Mouse (Mus musculus): Measurements from ENCODE around the gene Anks1. TPM values are rescaled to one million over a fixed set of nuclear protein-coding genes. Genes with fewer than 3 reads are reported as not detected.

Anks1 gene
- total RNA-seq, 1 experiment from 2014 or later = 40.5 TPM

DNA sequence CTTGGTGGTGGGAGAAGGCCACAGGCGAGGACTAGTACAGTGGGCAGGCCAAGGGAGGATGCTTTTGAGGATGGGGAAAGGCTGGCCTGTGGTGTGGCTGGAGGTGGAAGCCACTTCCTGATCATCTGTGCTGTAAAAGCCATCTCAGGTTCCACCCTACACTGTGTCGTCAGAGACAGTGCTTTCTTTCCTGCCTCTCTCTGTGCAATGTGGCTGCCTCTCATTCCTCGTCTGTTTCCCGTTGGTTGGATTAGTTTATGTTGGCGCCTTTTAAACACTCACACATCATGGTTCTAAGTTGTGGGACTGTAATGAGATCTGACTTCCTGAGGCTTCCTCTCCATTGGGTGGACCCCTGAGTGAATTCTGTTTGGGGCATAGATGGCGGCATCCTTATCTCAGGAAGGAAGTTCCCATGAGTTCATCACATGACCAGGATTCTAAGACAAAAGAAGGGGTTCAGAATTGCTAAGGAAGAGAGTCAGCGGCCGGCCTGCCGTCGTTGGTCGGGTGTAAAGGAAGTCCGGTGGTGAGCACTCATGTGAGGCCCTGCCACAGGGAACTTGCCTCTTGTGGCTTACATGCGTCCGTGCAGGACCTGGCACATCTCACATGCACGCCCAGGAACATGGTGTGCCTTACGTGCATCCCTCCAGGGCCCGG is 106.1 kb downstream of the Anks1 start:
- peak; percentile 57 for ATAC-seq (replicated peaks; ENCODE audit: low read depth, poor library complexity, severe bottlenecking)

DNA sequence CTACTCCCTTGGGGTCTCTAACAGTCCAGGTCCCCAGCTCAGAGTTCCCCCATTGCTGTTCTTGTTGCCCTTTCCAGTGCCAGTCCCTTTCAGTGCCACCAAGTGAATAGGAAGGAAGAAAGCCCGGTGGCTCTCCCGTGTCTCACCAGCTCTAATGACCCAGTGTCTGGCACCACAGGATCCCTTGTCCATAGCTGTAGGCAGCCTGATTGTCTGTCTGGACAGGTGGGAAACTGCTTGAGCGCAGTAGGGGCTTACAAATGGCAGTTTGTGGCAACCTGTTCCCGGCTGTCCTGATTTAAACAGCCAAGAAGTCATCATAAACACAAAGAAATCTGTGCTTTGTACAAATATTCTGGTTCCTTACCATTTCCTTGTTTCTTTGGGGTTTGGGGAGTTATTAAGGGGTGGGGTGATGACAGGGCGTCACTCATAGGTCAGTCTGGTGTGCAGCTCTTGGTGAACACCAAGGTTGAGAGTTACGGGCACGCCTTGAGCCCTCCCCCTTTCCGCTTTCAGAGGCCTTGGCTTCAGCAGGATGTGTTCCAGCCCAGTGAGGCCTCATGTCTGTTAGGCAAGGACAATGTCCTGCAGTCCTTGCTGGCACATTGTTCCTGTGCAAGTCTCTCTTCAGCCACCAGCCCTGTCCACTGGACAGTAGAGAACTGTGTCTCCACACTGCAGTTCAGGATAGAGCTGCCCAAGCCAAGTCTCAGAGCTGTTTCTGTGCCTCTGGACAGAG is 107.1 kb downstream of the Anks1 start:
- no peak for ATAC-seq (replicated peaks; ENCODE audit: low read depth, poor library complexity, severe bottlenecking)

DNA sequence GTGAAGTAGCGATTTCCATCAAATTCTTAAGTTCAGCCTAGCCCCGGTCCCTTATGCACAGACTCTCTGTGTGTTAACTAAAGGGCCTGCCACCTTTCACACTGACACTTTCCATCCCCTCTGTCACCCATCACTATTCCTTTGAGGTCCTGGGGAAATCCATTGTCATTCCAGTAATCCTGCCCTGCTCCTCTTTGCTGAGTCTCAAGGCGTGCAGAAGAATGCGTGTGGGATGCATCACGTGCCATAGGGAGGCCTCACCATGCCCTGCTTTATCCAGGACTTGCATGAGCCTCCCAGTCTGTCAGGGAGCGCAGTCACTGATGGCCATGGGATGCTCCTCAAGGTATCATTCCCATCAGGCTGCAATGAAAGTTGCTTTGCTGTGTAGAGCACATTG is 109.2 kb downstream of the Anks1 start:
- ATAC-seq (replicated peaks; ENCODE audit: low read depth, poor library complexity, severe bottlenecking) = no peak

DNA sequence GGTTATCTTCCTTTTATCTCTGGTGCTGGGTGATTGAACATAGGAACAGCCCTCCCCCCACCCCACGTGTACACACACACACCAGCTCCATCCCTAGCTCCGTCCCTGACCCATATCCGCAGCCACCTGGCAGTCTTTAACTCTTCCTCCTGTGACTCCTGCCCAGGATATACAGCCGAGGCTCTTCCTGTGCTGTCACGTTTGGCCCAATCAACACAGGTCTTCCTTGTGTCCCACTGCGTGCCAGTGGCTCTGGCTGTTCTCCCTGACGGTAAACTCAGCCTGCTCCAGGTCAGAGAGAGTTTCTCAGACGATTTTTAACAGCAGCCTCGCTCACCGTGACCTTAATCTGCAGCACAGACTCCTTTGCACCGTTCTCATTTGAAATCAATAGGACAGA is 109.7 kb downstream of the Anks1 start:
- no peak for ATAC-seq (replicated peaks; ENCODE audit: low read depth, poor library complexity, severe bottlenecking)

DNA sequence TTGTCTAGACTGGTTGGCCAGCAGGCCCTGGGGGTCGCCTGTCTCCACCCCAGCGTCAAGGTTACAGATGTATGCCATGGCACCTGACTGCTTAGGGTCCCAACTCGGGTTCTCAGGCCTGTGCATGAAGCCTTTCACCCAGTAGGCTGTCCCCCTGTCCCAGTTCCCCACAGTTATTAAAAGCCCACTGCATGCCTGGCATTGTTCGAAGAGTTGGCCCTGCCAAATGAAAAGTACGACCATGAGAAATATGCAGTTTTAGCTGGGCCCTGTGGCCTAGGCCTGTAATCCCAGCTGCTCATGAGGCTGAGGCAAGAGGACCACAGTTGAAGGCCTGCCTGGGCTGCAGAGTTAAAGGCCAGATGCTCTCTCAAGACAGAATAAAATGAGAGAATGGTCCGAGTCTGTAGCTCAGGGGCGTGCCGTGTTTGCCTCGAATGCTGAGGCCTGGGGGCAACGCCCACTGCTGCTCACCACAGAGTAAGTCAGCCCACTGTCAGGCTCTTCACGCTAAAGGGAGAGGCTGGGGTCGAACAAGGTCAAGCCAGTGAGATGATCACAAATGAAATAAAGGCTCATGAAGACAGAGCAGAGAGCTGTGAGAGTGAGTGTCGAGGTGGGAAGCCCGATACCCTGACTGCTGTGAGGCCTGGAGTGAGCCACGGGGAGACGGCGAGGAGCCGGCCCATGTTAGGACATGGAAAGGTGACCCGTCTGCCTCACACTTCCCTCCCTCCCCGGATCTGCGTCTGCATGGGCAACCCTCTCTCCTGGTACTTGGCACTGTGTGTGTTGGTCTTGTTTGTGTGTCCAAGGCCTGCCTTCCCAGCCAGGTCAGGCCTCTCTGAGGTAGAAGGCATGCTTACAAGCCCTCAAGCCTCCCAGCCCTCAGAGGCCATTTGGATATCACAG is 110.9 kb downstream of the Anks1 start:
- ATAC-seq (replicated peaks; ENCODE audit: low read depth, poor library complexity, severe bottlenecking) = no peak

DNA sequence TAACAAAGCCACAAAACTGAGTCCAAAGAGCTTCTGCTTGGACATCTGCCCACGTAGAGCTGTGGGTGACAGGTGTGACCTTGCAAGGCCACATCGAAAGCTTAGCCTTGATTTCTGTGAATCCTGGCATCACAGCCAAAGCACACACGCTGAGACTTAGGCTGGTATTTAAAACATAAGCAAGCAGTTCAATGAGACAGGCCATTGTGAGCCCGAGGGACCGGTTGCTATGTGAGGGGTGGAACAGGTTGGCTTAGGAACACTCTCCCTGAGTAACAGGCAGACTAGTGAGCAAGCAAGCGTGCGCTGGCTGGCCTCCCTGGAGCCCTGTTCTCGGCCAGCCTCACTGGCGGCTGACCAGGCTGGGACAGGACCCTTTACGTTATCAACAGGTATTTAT is 112.8 kb downstream of the Anks1 start:
- no peak for ATAC-seq (replicated peaks; ENCODE audit: low read depth, poor library complexity, severe bottlenecking)

DNA sequence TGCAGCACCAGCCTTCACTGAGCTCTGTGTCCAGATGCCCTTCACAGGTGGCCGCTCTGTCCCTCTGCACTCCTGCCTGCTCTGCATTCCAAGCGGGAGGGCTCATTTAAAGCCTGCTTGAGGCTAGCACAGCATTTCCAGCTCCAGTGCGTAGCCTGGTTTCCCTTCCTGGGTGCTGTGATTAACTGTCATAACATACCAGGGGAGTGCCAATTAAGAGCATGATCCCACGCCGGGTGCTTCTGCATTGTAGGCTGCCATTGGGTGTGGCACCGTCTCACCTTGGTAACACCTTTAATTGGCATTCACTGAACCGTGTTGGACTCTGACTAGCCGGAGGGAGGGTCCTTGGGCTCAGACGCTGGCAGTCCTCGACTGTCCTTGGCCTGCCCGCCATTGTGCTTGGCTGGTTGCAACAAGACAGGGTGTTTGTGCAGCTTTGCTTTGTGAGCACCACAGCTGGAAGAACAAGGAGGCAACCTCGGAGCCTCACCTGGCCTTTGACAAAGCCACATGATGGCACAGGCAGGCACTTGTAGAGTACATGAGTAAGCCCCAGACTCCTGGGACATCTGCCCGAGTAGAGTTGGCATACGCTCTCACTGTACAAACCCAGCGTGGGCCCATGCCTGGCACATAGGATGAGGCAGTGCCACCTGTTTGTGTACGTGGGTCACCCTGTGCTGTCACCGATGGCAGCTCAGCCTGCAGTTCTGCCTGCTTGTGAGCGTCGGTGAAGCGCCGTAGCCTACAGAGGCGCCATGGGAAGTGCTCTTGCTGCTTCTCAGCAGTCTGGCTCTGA is 113.9 kb downstream of the Anks1 start:
- ATAC-seq (replicated peaks; ENCODE audit: low read depth, poor library complexity, severe bottlenecking) = no peak

DNA sequence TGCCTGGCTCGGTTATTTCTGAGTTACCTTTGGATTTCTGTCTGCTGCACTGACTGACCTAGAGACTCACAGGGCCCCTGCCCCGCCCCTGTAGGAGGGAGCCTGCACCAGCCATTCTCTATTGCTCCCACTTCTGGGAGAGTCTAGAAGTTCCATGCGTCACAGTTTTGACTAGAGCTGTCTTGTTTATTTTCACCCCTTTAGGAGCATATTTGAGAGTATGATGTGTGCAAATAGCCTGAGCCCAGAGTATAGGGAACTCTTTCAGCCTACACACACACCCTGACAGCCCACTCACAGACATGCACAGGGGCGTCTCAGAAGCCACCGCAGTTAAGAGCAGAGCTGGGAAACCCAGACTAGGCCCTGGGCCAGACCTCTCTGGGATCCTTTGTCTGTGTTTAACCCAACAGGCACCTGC is 116.4 kb downstream of the Anks1 start:
- no peak for ATAC-seq (replicated peaks; ENCODE audit: low read depth, poor library complexity, severe bottlenecking)

DNA sequence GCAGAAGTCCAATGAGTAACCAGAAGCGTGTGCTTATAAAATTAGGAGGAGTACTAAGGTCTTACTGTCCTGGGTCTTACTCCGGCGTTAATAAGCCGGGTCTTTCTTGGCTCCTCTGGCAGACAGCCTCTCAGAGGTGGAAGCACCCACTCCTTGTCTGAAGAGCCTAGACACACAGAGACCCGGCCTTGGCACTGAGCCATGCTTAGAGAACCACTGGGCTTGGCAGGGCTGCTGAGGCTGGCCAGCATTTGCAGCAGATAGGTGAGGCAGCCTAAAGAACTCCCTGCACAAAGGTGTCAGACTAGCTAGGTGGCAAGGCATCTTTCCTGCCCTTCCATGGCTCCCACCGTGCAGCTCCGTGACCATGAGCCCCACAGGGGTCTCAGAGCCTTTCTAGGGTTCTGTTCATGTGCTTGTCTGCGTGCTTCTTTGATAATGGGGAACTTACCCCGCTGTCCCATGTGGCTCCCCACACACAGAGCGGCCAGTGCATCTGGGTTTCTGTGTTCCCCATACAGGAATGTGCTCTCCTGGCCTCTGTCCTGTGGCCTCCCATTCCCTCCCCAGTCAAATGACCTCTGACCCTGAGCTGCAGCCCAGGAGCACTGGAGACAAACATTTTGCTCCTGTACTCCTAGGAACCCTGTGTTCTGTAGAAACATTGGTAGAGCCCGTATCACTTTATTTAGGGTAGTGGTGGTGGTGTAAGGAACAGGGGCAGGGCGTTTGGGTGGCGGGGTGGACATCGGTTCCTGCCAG is 117.2 kb downstream of the Anks1 start:
- ATAC-seq (replicated peaks; ENCODE audit: low read depth, poor library complexity, severe bottlenecking) = peak; percentile 38; the same call in 1 of the 2 replicates

DNA sequence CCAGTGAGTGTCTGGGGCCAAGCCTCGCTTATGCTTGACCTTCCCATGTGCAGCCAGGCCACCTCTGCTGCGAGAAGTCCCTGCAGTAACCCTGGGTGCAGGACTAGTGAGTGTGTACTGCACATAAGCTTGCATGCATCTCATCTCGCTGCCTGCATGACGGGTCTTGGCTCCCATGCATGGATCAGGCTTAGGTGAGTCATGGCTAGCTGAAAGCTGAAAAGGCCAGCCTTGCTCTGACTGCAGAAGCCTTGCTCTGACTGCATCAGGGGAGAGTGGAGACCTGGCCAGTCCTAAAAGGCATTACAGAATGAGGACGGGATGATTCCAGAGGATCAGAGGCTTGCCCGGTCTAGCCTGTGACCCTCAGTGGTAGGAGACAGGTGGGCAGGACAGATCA is 118.1 kb downstream of the Anks1 start:
- no peak for ATAC-seq (replicated peaks; ENCODE audit: low read depth, poor library complexity, severe bottlenecking)

DNA sequence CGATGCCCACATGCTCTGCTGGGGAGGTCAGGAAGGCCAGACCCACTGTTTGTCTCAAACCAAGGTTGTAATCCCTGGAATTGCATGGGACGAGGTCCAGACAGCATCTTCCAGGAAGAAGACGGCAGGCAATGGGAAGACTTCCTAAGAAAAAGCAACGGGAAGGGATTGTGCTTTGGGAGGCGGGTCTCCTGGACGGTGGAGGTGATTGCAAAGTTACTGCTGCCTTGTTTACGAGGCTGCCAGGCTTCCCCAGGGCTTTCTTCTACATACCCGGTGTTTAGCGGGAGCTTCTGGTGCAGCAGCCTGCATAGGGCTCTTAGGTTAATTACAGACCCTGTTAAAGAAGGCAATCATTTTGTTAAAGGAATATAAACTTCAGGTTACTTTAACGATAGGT is 119.1 kb downstream of the Anks1 start:
- no peak for ATAC-seq (replicated peaks; ENCODE audit: low read depth, poor library complexity, severe bottlenecking)

DNA sequence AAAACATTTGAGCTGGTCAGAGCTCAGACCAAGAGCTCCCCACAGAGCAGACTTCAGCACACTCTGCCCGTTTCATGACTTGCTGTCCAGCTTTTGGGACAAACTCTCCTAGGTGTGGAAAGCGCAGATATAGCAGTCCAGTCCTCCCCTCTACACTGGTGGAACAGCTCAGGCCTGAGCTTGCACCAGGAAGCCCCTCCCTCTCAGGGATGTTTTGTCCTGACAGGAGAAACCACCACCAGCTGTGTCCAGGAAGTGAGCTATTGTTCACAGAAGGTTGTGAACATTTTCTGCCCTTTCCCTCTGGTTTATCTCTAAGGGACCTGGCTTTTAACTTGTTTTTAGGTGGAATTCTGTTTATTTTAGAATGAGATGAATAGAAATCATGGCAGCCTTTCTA is 120.2 kb downstream of the Anks1 start:
- ATAC-seq (replicated peaks; ENCODE audit: low read depth, poor library complexity, severe bottlenecking) = no peak

DNA sequence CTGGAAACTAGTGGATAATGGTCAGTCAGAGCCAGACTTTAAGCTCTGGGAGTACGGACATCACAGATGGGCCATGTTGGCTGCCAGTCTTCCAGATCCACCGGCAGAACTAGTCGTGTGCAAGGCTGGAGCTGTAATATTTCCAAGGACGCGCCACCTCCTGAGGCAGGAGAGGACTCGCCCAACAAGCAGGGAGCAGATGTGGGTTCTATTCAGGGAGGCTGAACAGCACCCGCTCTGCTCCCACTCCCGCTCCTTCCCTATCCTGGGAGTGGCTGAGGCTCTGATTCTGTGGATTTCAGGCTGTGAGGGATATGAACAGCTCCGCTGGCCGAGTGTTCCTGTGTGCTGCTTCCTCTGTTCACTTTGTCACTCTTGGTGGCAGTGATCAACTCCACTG is 121.3 kb downstream of the Anks1 start:
- ATAC-seq (replicated peaks; ENCODE audit: low read depth, poor library complexity, severe bottlenecking) = no peak

DNA sequence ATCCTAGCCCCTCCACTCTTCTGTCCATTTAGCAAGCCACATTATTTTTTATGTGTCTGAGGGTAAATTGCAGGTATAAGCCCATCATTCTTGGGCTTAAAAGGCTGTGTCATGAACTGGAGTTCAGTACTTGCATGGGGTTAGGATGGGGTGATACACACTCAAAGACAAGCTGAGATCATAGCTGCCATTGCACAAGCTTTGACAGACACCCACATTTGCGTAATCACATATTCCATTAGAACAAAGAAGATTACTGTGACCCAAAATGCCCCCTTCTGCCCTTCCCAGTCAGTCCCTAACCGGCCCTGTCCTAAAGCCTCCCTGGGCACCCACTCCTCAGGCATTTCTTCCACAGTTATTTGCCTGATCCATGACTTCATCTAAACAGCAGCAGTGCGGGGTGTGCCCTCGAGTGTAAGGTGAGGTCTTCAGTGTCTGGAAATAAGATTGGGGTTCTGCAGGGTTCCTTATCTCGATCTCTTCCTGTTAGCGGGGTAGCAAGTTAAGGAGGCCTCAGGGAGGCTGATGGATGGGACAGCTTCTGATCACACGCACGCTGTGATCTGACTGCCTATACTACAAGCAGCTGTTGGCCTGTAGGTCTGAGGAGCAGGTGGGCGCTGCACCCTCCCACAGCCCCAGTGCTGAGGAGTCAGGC is 122.3 kb downstream of the Anks1 start:
- ATAC-seq (replicated peaks; ENCODE audit: low read depth, poor library complexity, severe bottlenecking) = peak; percentile 9; the same call in 1 of the 2 replicates

DNA sequence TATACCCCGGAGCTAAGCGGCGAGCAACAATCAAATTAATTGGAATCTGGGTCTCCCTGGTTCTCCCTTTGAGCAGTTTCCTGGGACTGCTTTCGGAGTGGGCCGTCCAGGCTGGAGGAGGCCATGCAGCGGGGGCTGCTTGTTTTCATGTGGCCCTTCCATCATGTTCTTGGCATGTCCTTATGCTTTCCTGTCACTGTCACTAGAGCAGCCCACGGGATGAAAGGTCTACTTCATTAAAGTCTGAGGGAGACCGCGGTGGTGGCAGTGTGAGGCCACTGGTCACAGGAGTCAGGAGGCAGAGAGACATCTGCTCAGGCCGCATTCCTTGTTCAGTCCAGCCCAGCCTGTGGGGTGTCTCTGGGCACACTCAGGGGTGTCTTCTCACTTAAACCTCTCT is 123.1 kb downstream of the Anks1 start:
- no peak for ATAC-seq (replicated peaks; ENCODE audit: low read depth, poor library complexity, severe bottlenecking)

DNA sequence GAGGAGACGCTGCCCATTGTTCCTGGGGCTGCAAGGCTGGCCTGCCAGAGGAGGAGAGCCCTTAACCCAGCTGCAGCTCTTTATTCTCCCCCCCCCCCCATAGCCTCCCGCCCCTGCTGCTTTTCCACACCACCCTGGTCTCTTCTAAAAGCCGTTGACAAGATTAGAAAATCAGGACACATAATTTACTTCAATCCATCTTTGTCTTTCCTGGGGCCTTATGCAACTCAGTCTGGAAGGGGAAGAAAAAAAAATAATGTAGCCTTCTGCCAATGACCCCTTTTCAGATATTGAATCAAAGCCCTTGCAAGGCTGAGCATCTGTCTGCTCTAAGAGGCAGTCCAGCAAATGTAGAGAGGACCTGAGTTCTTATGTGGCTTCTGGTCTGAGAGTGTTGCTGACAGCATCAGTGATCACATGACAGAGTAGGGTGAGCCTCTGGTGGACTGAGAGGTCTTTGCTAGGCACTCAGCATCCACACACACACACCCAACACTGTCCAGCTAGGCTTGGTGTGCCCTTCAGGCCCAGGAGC is 124.0 kb downstream of the Anks1 start:
- no peak for ATAC-seq (replicated peaks; ENCODE audit: low read depth, poor library complexity, severe bottlenecking)

DNA sequence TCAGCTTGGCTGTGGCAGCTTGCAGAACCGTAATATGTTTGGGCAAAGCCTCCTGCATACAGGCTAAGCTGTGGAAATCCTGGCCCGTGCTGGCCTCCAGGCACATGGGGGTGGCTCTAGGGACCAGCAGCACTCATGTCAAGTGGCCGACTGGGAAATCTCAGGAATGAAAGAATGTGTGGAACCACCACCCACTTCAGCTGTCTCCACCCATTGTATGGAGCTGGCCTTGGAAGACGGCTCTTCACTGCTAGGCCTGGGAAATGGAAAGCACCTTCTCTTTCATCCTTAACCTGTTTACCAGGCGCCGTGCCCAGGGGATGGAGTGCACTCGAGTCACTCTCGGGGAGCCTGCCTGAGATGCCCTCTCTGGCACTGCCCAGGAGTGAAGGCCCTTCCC is 125.9 kb downstream of the Anks1 start:
- ATAC-seq (replicated peaks; ENCODE audit: low read depth, poor library complexity, severe bottlenecking) = no peak

Data from common myeloid progenitor, adult 5-6 weeks (primary cell).